Mouse (Mus musculus): ENCODE measurements around the gene Ren1. TPM values are rescaled to one million over a fixed set of nuclear protein-coding genes. Genes with fewer than 3 reads are reported as not detected.
"Not testable (repeated sequence)": the region's sequence is repeated elsewhere in the genome, so short reads cannot be mapped to it uniquely, and the experiment has no call there.

The Ren1 gene
- polyA plus RNA-seq, 1 experiment = not detected

- DNase-seq (ENCODE audit: extremely low spot score in 1 of 2, low spot score in 1 of 2) = not testable (repeated sequence)
These were observed 9.9 kb upstream of the Ren1 start for GRCm38 (mm10) chr1:133340403-133340802.

GRCm38 (mm10) chr1:133344357-133344756 is 6.0 kb upstream of the Ren1 start:
- no peak for DNase-seq (ENCODE audit: extremely low spot score in 1 of 2, low spot score in 1 of 2)

- no peak for DNase-seq (ENCODE audit: extremely low spot score in 1 of 2, low spot score in 1 of 2)
These were observed 3.8 kb upstream of the Ren1 start for GRCm38 (mm10) chr1:133346531-133346930.

- DNase-seq (ENCODE audit: extremely low spot score in 1 of 2, low spot score in 1 of 2) = no peak
These were observed 3.1 kb upstream of the Ren1 start for GRCm38 (mm10) chr1:133347226-133347625.

GRCm38 (mm10) chr1:133347693-133348520 is 2.4 kb upstream of the Ren1 start:
- no peak for DNase-seq (ENCODE audit: extremely low spot score in 1 of 2, low spot score in 1 of 2)

- DNase-seq (ENCODE audit: extremely low spot score in 1 of 2, low spot score in 1 of 2) = no peak
These were observed 1.5 kb downstream of the Ren1 start for GRCm38 (mm10) chr1:133351762-133352161.

GRCm38 (mm10) chr1:133353371-133353809 is 3.1 kb downstream of the Ren1 start:
- peak; percentile 64 to 93 for DNase-seq (ENCODE audit: extremely low spot score in 1 of 2, low spot score in 1 of 2)

GRCm38 (mm10) chr1:133355469-133355868 is 5.2 kb downstream of the Ren1 start:
- DNase-seq (ENCODE audit: extremely low spot score in 1 of 2, low spot score in 1 of 2) = no peak

GRCm38 (mm10) chr1:133355912-133356311 is 5.6 kb downstream of the Ren1 start:
- DNase-seq (ENCODE audit: extremely low spot score in 1 of 2, low spot score in 1 of 2) = no peak

GRCm38 (mm10) chr1:133356330-133356729 is 6.0 kb downstream of the Ren1 start:
- DNase-seq (ENCODE audit: extremely low spot score in 1 of 2, low spot score in 1 of 2) = no peak

- no peak for DNase-seq (ENCODE audit: extremely low spot score in 1 of 2, low spot score in 1 of 2)
These were observed 10.7 kb downstream of the Ren1 start for GRCm38 (mm10) chr1:133361006-133361405.

GRCm38 (mm10) chr1:133362103-133362502 is 11.8 kb downstream of the Ren1 start:
- no peak for DNase-seq (ENCODE audit: extremely low spot score in 1 of 2, low spot score in 1 of 2)

- peak; percentile 42 to 75 for DNase-seq (ENCODE audit: extremely low spot score in 1 of 2, low spot score in 1 of 2)
These were observed 13.1 kb downstream of the Ren1 start, which contains the start of gene Etnk2 for GRCm38 (mm10) chr1:133363276-133364021. Etnk2 (plus strand) TSS chr1:133363572.

- DNase-seq (ENCODE audit: extremely low spot score in 1 of 2, low spot score in 1 of 2) = no peak
These were observed 13.8 kb downstream of the Ren1 start for GRCm38 (mm10) chr1:133364022-133364630.

- no peak for DNase-seq (ENCODE audit: extremely low spot score in 1 of 2, low spot score in 1 of 2)
These were observed 14.6 kb downstream of the Ren1 start for GRCm38 (mm10) chr1:133364890-133365289.

GRCm38 (mm10) chr1:133366951-133367605 is 16.8 kb downstream of the Ren1 start:
- DNase-seq (ENCODE audit: extremely low spot score in 1 of 2, low spot score in 1 of 2) = peak in 1 of 2 experiments; percentile 60

GRCm38 (mm10) chr1:133367606-133368488 is 17.5 kb downstream of the Ren1 start:
- no peak for DNase-seq (ENCODE audit: extremely low spot score in 1 of 2, low spot score in 1 of 2)

GRCm38 (mm10) chr1:133368644-133369043 is 18.3 kb downstream of the Ren1 start:
- DNase-seq (ENCODE audit: extremely low spot score in 1 of 2, low spot score in 1 of 2) = peak; percentile 49 to 79

- no peak for DNase-seq (ENCODE audit: extremely low spot score in 1 of 2, low spot score in 1 of 2)
These were observed 20.0 kb downstream of the Ren1 start for GRCm38 (mm10) chr1:133370352-133370751.

GRCm38 (mm10) chr1:133371431-133371830 is 21.1 kb downstream of the Ren1 start:
- no peak for DNase-seq (ENCODE audit: extremely low spot score in 1 of 2, low spot score in 1 of 2)

Data from frontal cortex, adult 2 months (tissue).